Mouse (Mus musculus) heart, embryonic 12.5 days (tissue): ENCODE results near the gene Itpr1. TPM values are rescaled to one million over a fixed set of nuclear protein-coding genes. Genes with fewer than 3 reads are reported as not detected.
A peak's percentile ranks its signal among the peaks of the same experiment; 100 is the strongest.

ENCODE experiments used
- ATAC-seq: fragments of 200-750 bp; cut with Nextera tagmentation; 2 replicates; pipeline ENCODE4 v1.8.0; 2017; ENCODE audit warnings: moderate TSS enrichment, moderate library complexity; ENCODE audit not compliant: insufficient number of reproducible peaks, low FRiP score
- H3K27ac ChIP-seq: fragments of 300-500 bp; sonication (generic); 2 replicates; pipeline ENCODE4 v1.5.1; 2016; ENCODE audit warnings: mild to moderate bottlenecking, moderate library complexity; ENCODE audit not compliant: poor library complexity, severe bottlenecking
- H3K27me3 ChIP-seq: fragments of 300-500 bp; sonication (generic); replicated peaks from 2 replicates; pipeline ENCODE4 v1.6.1; 2016; ENCODE audit warnings: mild to moderate bottlenecking, moderate library complexity
- H3K36me3 ChIP-seq: fragments of 300-500 bp; sonication (generic); 2 replicates; pipeline ENCODE4 v1.6.1; 2016; ENCODE audit warnings: mild to moderate bottlenecking, moderate library complexity
- H3K4me1 ChIP-seq: fragments of 300-500 bp; sonication (generic); replicated peaks from 2 replicates; pipeline ENCODE4 v1.6.1; 2016; ENCODE audit warnings: mild to moderate bottlenecking
- H3K4me2 ChIP-seq: fragments of 300-500 bp; sonication (generic); 2 replicates; pipeline ENCODE4 v1.6.1; 2016; ENCODE audit warnings: mild to moderate bottlenecking, moderate library complexity
- H3K4me3 ChIP-seq: fragments of 300-500 bp; sonication (generic); 2 replicates; pipeline ENCODE4 v1.5.1; 2016; ENCODE audit warnings: mild to moderate bottlenecking
- H3K9ac ChIP-seq: fragments of 300-500 bp; sonication (generic); 2 replicates; pipeline ENCODE4 v1.6.1; 2016; ENCODE audit warnings: mild to moderate bottlenecking, moderate library complexity
- H3K9me3 ChIP-seq: fragments of 300-500 bp; sonication (generic); replicated peaks from 2 replicates; pipeline ENCODE4 v1.6.1; 2016; ENCODE audit warnings: mild to moderate bottlenecking, moderate library complexity
- WGBS: fragments of 180-500 bp; shearing (Covaris S2); methylation state at CpG from one replicate; pipeline ENCODE4 v1.1.7; 2016; 5-methylcytosine and 5-hydroxymethylcytosine counted together
- polyA plus RNA-seq: library from polyadenylated mRNA; unstranded; fragments of >200 nt; fragmentation: Nextera tagmentation; extraction: Ambion mirVana; gene quantifications from 2 replicates; pipeline ENCODE4 v1.2.1, GENCODE M21; 2016

Gene Itpr1
- polyA plus RNA-seq, 1 experiment from 2014 or later = 22.0 TPM

DNA sequence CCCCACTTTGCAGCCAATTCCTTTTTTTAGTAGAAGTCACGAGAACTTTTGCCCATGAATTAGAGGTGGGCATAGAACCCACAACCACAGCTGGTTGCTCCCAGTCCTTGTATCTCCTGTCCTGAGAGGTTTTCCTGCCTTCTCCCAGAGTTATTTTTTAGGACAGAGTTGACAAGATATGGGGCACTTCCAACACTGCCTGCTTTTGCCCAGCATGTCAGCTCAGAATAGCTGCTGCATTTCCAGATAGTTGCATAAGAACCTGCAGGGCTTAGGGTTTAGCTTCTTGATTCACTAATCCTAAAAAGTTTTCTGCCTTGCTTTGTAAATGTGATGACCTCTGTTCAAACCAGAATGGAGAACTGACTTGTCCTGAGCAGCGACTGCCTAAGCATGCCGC, 185.1 kb downstream of the Itpr1 start:
- Histone ChIP-seq H3K4me3 (no peak overlapping the region), H3K36me3 (peaks cover 93% of the 10 kb centered on the region), H3K27ac (no peak overlapping the region), H3K9ac (no peak overlapping the region), H3K4me1 (no peaks in the 10 kb centered on the region), H3K9me3 (no peaks in the 10 kb centered on the region), H3K27me3 (no peaks in the 10 kb centered on the region), H3K4me2 (no peak overlapping the region)
- ATAC-seq = no peak
- 94% methylated on average over 3 of the region's 3 CpGs for WGBS

DNA sequence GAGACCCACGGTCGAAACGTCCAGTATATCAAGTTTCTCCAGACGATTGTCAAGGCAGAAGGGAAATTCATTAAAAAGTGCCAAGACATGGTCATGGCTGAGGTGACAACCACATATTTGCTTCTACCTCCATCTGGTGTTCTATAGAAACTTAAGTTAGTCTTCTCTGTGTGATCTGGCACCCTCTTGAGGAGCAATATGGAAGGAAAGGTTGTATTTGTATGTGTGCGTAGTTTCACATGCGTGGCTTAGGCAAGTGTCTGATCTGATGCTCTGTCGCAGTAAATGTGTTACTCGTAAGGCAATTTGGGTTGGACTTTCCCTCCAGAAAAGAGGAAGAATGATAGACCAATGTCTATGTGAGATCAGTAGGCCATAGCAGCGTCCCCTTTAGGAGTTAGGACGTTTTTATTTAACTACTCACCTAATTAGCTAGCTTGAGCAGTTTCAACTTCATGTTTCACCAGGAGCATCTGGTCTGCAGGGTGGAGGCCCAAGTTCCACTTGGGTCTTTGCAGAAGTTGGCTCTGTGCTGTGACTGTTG, 188.6 kb downstream of the Itpr1 start:
- peaks cover 92% of the 10 kb centered on the region for H3K36me3 ChIP-seq
- no peak overlapping the region for H3K9ac ChIP-seq
- no peaks in the 10 kb centered on the region for H3K4me1 ChIP-seq
- no peaks in the 10 kb centered on the region for H3K9me3 ChIP-seq
- ATAC-seq = no peak
- no peak overlapping the region for H3K4me2 ChIP-seq
- no peak overlapping the region for H3K27ac ChIP-seq
- 86% methylated on average over 10 of the region's 10 CpGs for WGBS
- no peak overlapping the region for H3K4me3 ChIP-seq
- no peaks in the 10 kb centered on the region for H3K27me3 ChIP-seq

DNA sequence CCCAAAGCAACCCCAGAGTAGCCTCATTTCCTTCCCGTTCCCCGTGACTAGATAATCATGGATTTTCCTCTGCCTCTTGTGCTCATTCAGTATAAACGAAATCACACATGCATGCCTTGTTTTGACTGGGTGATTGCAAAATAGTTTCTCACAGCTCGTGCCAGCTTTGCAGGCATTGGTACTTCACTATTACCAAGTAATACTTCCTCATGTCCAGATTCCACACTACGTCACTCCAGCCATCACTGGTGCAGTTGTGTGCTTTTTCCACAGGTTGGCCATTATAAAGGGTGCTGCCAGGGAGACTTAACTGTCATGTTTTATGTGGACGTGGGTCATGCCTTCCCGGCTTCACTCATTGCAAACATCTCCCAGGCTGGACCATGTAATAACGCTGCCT, 191.8 kb downstream of the Itpr1 start:
- 86% methylated on average over 8 of the region's 8 CpGs for WGBS
- H3K36me3 ChIP-seq = peaks cover 74% of the 10 kb centered on the region
- H3K9me3 ChIP-seq = no peaks in the 10 kb centered on the region

DNA sequence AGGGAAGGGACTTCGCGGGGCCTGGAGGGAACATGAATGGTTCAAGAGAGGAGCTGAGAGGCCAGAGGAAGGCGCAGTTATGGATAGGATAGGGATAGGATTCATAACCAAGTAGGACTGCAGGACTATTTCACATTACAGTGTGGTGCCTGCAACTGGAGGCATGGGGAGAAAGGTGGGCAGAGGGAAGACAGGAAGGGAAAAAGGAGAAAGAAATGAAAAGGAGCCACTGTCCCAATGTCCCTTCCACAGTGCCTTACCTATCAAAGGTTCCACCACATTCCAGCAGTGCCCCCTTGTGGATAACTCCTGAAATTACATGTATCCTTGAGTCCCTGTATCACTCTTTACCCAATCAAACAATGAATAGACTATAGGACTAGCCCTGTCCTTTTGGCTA, 195.2 kb downstream of the Itpr1 start:
- peak; percentile 43; the same call in 1 of the 2 replicates for ATAC-seq
- H3K4me3 ChIP-seq = no peak overlapping the region
- no peak overlapping the region for H3K4me2 ChIP-seq
- 91% methylated on average over 3 of the region's 3 CpGs for WGBS
- peaks cover 8% of the 10 kb centered on the region; the same call in 1 of the 2 replicates for H3K4me1 ChIP-seq
- peaks cover 71% of the 10 kb centered on the region for H3K36me3 ChIP-seq
- no peaks in the 10 kb centered on the region for H3K9me3 ChIP-seq
- H3K27me3 ChIP-seq = no peaks in the 10 kb centered on the region
- no peak overlapping the region for H3K27ac ChIP-seq
- no peak overlapping the region for H3K9ac ChIP-seq

More for the DNA sequence above, 191.8 kb downstream of the Itpr1 start:
- Histone ChIP-seq H3K4me3 (no peak overlapping the region), H3K4me2 (no peak overlapping the region), H3K4me1 (peaks cover 8% of the 10 kb centered on the region; the same call in 1 of the 2 replicates), H3K27me3 (no peaks in the 10 kb centered on the region), H3K9ac (no peak overlapping the region), H3K27ac (no peak overlapping the region)
- ATAC-seq = no peak

GRCm38 (mm10) chr6:108408726-108409125, 195.8 kb downstream of the Itpr1 start:
- Histone ChIP-seq H3K4me3 (no peak overlapping the region), H3K27ac (no peak overlapping the region), H3K9ac (no peak overlapping the region), H3K27me3 (no peaks in the 10 kb centered on the region), H3K4me1 (peaks cover 8% of the 10 kb centered on the region; the same call in 1 of the 2 replicates), H3K36me3 (peaks cover 71% of the 10 kb centered on the region), H3K9me3 (no peaks in the 10 kb centered on the region), H3K4me2 (no peak overlapping the region)
- no peak for ATAC-seq
- 89% methylated on average over 5 of the region's 5 CpGs for WGBS

DNA sequence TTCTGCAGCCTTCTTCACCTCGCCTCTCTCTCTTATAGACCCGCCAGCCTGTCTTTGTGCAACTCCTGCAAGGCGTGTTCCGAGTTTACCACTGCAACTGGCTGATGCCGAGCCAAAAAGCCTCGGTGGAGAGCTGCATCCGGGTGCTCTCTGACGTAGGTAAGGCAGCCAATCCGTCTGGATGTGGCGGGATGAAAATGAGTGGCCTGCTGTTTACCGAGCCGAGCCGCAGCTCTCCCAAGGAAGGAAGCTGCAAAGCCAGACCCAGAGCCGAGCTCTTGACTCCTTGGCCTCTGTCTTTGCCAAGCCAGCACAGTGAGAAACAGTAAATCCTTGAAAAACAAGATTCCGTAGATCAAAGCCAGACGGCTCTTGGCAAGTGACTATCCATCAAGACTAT, 197.9 kb downstream of the Itpr1 start:
- ATAC-seq = no peak
- no peak overlapping the region for H3K4me2 ChIP-seq
- H3K9ac ChIP-seq = no peak overlapping the region
- no peaks in the 10 kb centered on the region for H3K27me3 ChIP-seq
- no peaks in the 10 kb centered on the region for H3K9me3 ChIP-seq
- peaks cover 8% of the 10 kb centered on the region; the same call in 1 of the 2 replicates for H3K4me1 ChIP-seq
- H3K4me3 ChIP-seq = no peak overlapping the region
- H3K36me3 ChIP-seq = peaks cover 73% of the 10 kb centered on the region
- WGBS = 76% methylated on average over 16 of the region's 16 CpGs
- H3K27ac ChIP-seq = no peak overlapping the region

DNA sequence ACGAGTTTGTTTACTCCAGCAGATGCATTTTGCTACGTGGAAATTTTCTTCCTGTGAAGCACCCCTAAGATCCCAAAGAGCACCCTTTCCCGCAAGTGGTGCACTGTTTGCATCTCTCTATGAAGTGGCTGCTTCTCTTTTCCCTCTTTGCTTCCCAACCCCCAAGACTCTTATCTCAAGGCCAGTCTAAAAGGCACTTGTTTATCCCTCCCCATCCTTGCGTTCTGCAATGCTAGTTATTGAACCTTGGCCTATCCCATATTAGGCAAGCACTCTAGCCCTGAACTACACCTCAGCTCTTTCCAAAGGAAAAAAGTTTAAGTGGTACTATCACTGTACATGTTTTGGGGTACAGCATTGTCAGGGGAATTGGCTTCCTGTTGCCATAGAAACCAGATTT, 198.3 kb downstream of the Itpr1 start:
- WGBS = 69% methylated on average over 4 of the region's 4 CpGs
- H3K4me1 ChIP-seq = peaks cover 8% of the 10 kb centered on the region; the same call in 1 of the 2 replicates

DNA sequence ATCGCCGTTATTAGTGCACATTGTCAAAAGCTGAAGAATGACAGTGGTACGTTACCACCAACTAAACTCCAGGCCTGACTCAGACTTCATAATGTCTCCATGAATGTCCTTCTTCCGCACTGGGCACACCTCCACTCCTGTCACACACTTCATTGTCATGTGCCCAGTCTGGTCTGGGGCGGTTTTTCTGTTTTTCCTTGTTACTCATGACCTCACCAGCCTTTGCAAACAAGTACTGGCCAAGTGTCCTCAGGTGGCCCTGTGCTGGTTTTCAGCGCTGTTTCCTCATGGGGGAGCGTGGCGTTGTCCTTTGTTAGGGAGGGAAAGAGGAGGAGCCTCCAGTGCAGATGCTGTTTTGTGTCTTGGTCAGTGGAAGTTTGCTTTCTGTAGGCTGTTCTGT, 200.1 kb downstream of the Itpr1 start:
- H3K4me1 ChIP-seq = peaks cover 8% of the 10 kb centered on the region; the same call in 1 of the 2 replicates
- ATAC-seq = no peak
- H3K27ac ChIP-seq = no peak overlapping the region
- no peak overlapping the region for H3K9ac ChIP-seq
- WGBS = 90% methylated on average over 8 of the region's 8 CpGs
- peaks cover 69% of the 10 kb centered on the region for H3K36me3 ChIP-seq
- no peak overlapping the region for H3K4me3 ChIP-seq
- H3K4me2 ChIP-seq = no peak overlapping the region
- no peaks in the 10 kb centered on the region for H3K9me3 ChIP-seq
- H3K27me3 ChIP-seq = no peaks in the 10 kb centered on the region

More for the DNA sequence above, 198.3 kb downstream of the Itpr1 start:
- Histone ChIP-seq H3K4me3 (no peak overlapping the region), H3K27me3 (no peaks in the 10 kb centered on the region), H3K27ac (no peak overlapping the region), H3K4me2 (no peak overlapping the region), H3K9me3 (no peaks in the 10 kb centered on the region), H3K36me3 (peaks cover 71% of the 10 kb centered on the region), H3K9ac (no peak overlapping the region)
- no peak for ATAC-seq

GRCm38 (mm10) chr6:108413593-108413992, 200.7 kb downstream of the Itpr1 start:
- H3K36me3 ChIP-seq = peaks cover 74% of the 10 kb centered on the region
- no peaks in the 10 kb centered on the region for H3K9me3 ChIP-seq
- 84% methylated on average over 9 of the region's 9 CpGs for WGBS
- H3K27ac ChIP-seq = no peak overlapping the region
- H3K4me3 ChIP-seq = no peak overlapping the region
- H3K9ac ChIP-seq = no peak overlapping the region
- no peaks in the 10 kb centered on the region for H3K27me3 ChIP-seq
- no peak overlapping the region for H3K4me2 ChIP-seq
- no peak for ATAC-seq
- H3K4me1 ChIP-seq = peaks cover 6% of the 10 kb centered on the region; the same call in 1 of the 2 replicates

GRCm38 (mm10) chr6:108415847-108416246, 203.0 kb downstream of the Itpr1 start:
- H3K27ac ChIP-seq = no peak overlapping the region
- no peak overlapping the region for H3K4me2 ChIP-seq
- WGBS = 90% methylated on average over 4 of the region's 4 CpGs
- no peak overlapping the region for H3K9ac ChIP-seq
- no peak overlapping the region for H3K4me3 ChIP-seq
- no peaks in the 10 kb centered on the region for H3K9me3 ChIP-seq
- ATAC-seq = no peak
- H3K36me3 ChIP-seq = peaks cover 83% of the 10 kb centered on the region
- no peaks in the 10 kb centered on the region for H3K27me3 ChIP-seq
- no peaks in the 10 kb centered on the region for H3K4me1 ChIP-seq

DNA sequence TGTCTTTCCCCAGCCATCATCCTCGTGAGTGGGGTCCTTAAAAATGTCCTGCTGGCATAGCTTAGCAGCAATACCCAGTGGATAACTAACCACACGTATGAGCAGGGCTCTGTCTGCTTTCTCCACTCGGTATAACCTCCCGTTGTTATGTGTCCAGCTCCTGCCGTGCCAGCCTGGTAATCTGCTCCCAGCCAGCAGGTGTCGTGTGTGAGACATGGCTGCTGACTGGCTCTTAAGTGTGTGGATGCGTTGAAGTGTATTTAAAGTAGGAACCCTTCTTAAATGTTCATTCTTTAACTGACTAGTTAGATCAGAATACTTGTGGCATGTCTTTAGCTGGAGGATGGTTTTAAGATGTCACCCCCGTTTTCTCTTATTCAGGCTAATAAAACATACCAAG, 204.6 kb downstream of the Itpr1 start:
- no peak overlapping the region for H3K9ac ChIP-seq
- no peaks in the 10 kb centered on the region for H3K4me1 ChIP-seq
- H3K36me3 ChIP-seq = peaks cover 73% of the 10 kb centered on the region
- no peak overlapping the region for H3K27ac ChIP-seq
- H3K4me2 ChIP-seq = no peak overlapping the region
- no peak for ATAC-seq
- WGBS = 44% methylated on average over 8 of the region's 8 CpGs
- H3K27me3 ChIP-seq = no peaks in the 10 kb centered on the region
- H3K4me3 ChIP-seq = no peak overlapping the region
- no peaks in the 10 kb centered on the region for H3K9me3 ChIP-seq

- Histone ChIP-seq H3K9ac (no peak overlapping the region), H3K4me3 (no peak overlapping the region), H3K27ac (no peak overlapping the region), H3K36me3 (peaks cover 66% of the 10 kb centered on the region), H3K4me1 (no peaks in the 10 kb centered on the region), H3K27me3 (no peaks in the 10 kb centered on the region), H3K9me3 (no peaks in the 10 kb centered on the region), H3K4me2 (no peak overlapping the region)
- no peak for ATAC-seq
- WGBS = 91% methylated on average over 7 of the region's 7 CpGs
Measured at GRCm38 (mm10) chr6:108418218-108418617, 205.3 kb downstream of the Itpr1 start.
